Mouse (Mus musculus) forebrain, embryonic 16.5 days (tissue): ENCODE results near the gene Adora3. TPM values are rescaled to one million over a fixed set of nuclear protein-coding genes. Genes with fewer than 3 reads are reported as not detected.
A peak's percentile ranks its signal among the peaks of the same experiment; 100 is the strongest.

Experiments
- ATAC-seq: fragments of 200-750 bp; cut with Nextera tagmentation; 2 replicates; pipeline ENCODE4 v1.8.0; 2017; ENCODE audit warnings: mild to moderate bottlenecking, moderate library complexity
- H3K27ac ChIP-seq: fragments of 300-500 bp; sonication (generic); 2 replicates; pipeline ENCODE4 v1.5.1; 2014; ENCODE audit warnings: low read length, control low read depth
- H3K27me3 ChIP-seq: fragments of 300-500 bp; sonication (generic); replicated peaks from 2 replicates; pipeline ENCODE4 v1.6.1; 2014; ENCODE audit warnings: low read length; ENCODE audit not compliant: control insufficient read depth, insufficient read depth
- H3K36me3 ChIP-seq: fragments of 300-500 bp; sonication (generic); 2 replicates; pipeline ENCODE4 v1.6.1; 2014; ENCODE audit not compliant: control insufficient read depth, insufficient read depth
- H3K4me1 ChIP-seq: fragments of 300-500 bp; sonication (generic); replicated peaks from 2 replicates; pipeline ENCODE4 v1.6.1; 2014; ENCODE audit warnings: low read length; ENCODE audit not compliant: control insufficient read depth, insufficient read depth
- H3K4me2 ChIP-seq: fragments of 300-500 bp; sonication (generic); 2 replicates; pipeline ENCODE4 v1.6.1; 2014; ENCODE audit warnings: mild to moderate bottlenecking, low read length, control low read depth
- H3K4me3 ChIP-seq: fragments of 300-500 bp; sonication (generic); replicated peaks from 2 replicates; pipeline ENCODE4 v1.5.1; 2014; ENCODE audit warnings: mild to moderate bottlenecking, low read length, control low read depth
- H3K9ac ChIP-seq: fragments of 300-500 bp; sonication (generic); replicated peaks from 2 replicates; pipeline ENCODE4 v1.6.1; 2014; ENCODE audit warnings: low read depth, low read length, control low read depth
- H3K9me3 ChIP-seq: fragments of 300-500 bp; sonication (generic); 2 replicates; pipeline ENCODE4 v1.6.1; 2016; ENCODE audit warnings: low read length; ENCODE audit not compliant: control insufficient read depth
- WGBS: fragments of 180-500 bp; shearing (Covaris S2); extraction: QIAGEN DNeasy Blood & Tissue Kit; methylation state at CpG from one replicate; pipeline ENCODE4 v1.1.7; 2014; 5-methylcytosine and 5-hydroxymethylcytosine counted together
- polyA plus RNA-seq: library from polyadenylated mRNA; unstranded; fragments of >200 nt; fragmentation: Nextera tagmentation; extraction: Ambion mirVana; gene quantifications from 2 replicates; pipeline ENCODE4 v1.2.1, GENCODE M21; 2015

Adora3 gene
- polyA plus RNA-seq, 1 experiment from 2014 or later, result 0.11 TPM

GRCm38 (mm10) chr3:105896811-105897210 lies 26.2 kb downstream of the Adora3 start:
- no peaks in the 10 kb centered on the region for H3K4me1 ChIP-seq
- ATAC-seq, result no peak
- no peak overlapping the region for H3K4me2 ChIP-seq
- no peaks in the 10 kb centered on the region for H3K27me3 ChIP-seq
- H3K27ac ChIP-seq, result no peak overlapping the region
- no peak overlapping the region for H3K9ac ChIP-seq
- no peak overlapping the region for H3K4me3 ChIP-seq
- no peaks in the 10 kb centered on the region for H3K36me3 ChIP-seq
- no peaks in the 10 kb centered on the region for H3K9me3 ChIP-seq
- 76% methylated on average over 3 of the region's 3 CpGs for WGBS

GRCm38 (mm10) chr3:105898325-105898724 lies 27.7 kb downstream of the Adora3 start:
- ATAC-seq, result no peak
- Histone ChIP-seq H3K4me2 (no peak overlapping the region), H3K4me3 (no peak overlapping the region), H3K9me3 (no peaks in the 10 kb centered on the region), H3K4me1 (no peaks in the 10 kb centered on the region), H3K36me3 (no peaks in the 10 kb centered on the region), H3K27me3 (no peaks in the 10 kb centered on the region), H3K9ac (no peak overlapping the region), H3K27ac (no peak overlapping the region)
- 92% methylated on average over 2 of the region's 2 CpGs for WGBS

DNA sequence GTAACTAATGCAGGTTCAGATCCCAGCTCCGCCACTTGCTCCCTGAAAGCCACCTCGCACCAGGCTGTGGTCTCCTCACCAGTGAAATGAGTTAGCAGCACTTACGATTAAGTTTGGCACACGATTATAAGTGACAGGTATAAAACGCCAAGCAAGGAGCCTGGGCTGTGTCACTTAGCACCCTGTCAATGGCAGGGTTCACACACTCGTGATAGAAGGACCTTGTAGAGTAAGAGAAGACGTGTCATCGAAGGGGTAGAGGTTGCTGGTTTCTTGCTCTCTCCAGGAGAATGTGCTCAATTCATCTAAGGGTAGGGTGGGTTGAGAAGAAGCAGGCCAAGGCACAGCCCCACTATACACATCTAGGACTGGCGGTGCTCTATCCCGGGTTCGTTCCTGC lies 28.2 kb downstream of the Adora3 start:
- no peaks in the 10 kb centered on the region for H3K9me3 ChIP-seq
- no peak overlapping the region for H3K4me3 ChIP-seq
- H3K27ac ChIP-seq, result no peak overlapping the region
- H3K4me2 ChIP-seq, result no peak overlapping the region
- WGBS, result 94% methylated on average over 11 of the region's 11 CpGs
- no peaks in the 10 kb centered on the region for H3K4me1 ChIP-seq
- no peak overlapping the region for H3K9ac ChIP-seq
- no peaks in the 10 kb centered on the region for H3K27me3 ChIP-seq
- no peaks in the 10 kb centered on the region for H3K36me3 ChIP-seq
- ATAC-seq, result no peak

GRCm38 (mm10) chr3:105899394-105900147 lies 28.9 kb downstream of the Adora3 start:
- no peak overlapping the region for H3K4me2 ChIP-seq
- WGBS, result 38% methylated on average over 8 of the region's 8 CpGs

DNA sequence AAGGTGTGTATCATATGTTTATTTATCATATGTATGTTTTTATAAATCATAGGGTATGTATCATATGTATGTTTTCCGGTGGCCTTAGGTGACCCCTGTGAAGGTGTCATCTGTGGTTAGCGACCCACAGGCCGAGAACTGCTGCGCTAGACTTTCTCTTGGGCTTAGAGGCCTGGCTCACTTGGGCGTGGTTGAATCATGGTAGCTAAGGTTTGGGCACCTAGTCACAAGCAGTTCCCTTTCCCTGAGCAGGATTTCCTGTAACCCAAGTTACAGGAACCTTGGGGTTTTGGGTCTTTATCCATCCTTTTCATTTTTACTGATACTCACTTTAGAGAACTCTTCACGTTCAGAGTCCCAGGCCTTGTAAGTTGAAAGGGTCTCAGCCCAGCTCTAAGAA lies 29.6 kb downstream of the Adora3 start:
- Histone ChIP-seq H3K27ac (no peak overlapping the region), H3K4me3 (no peak overlapping the region), H3K9me3 (no peaks in the 10 kb centered on the region), H3K9ac (no peak overlapping the region), H3K4me1 (no peaks in the 10 kb centered on the region), H3K27me3 (no peaks in the 10 kb centered on the region), H3K36me3 (no peaks in the 10 kb centered on the region), H3K4me2 (no peak overlapping the region)
- no peak for ATAC-seq
- WGBS, result 79% methylated on average over 6 of the region's 6 CpGs

More at GRCm38 (mm10) chr3:105899394-105900147, 28.9 kb downstream of the Adora3 start:
- H3K4me3 ChIP-seq, result no peak overlapping the region
- no peaks in the 10 kb centered on the region for H3K4me1 ChIP-seq
- peak; percentile 75 for ATAC-seq
- H3K36me3 ChIP-seq, result no peaks in the 10 kb centered on the region
- H3K27ac ChIP-seq, result no peak overlapping the region
- H3K9ac ChIP-seq, result no peak overlapping the region
- no peaks in the 10 kb centered on the region for H3K27me3 ChIP-seq
- no peaks in the 10 kb centered on the region for H3K9me3 ChIP-seq

DNA sequence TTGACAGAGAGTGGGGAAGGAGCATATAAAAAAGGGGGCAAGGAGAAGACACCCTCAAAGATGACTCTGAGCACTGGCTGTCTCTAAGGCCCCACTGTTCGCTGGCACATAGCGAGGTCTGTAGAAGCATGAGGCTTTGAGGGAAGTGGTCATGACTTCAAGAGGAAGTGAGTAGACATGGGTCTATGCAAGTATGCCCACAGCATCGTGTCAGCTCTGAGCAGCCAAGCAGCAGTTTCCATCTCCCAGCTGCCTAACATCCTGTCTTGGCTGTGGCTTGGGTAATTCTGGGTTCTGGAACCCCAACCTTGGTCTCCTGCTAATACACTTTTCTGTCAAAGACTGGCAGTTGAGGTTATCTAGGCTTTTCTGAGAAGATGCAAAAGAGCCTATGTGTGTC lies 30.1 kb downstream of the Adora3 start:
- no peak for ATAC-seq

GRCm38 (mm10) chr3:105901468-105901867 lies 30.8 kb downstream of the Adora3 start:
- H3K9ac ChIP-seq, result no peak overlapping the region
- H3K4me1 ChIP-seq, result no peaks in the 10 kb centered on the region
- WGBS, result 80% methylated on average over 4 of the region's 4 CpGs
- no peaks in the 10 kb centered on the region for H3K36me3 ChIP-seq
- H3K4me2 ChIP-seq, result no peak overlapping the region
- no peak overlapping the region for H3K4me3 ChIP-seq
- H3K27me3 ChIP-seq, result no peaks in the 10 kb centered on the region
- H3K9me3 ChIP-seq, result no peaks in the 10 kb centered on the region
- H3K27ac ChIP-seq, result no peak overlapping the region
- no peak for ATAC-seq

More for the DNA sequence above, 30.1 kb downstream of the Adora3 start:
- Histone ChIP-seq H3K4me2 (no peak overlapping the region), H3K4me3 (no peak overlapping the region), H3K27me3 (no peaks in the 10 kb centered on the region), H3K9ac (no peak overlapping the region), H3K36me3 (no peaks in the 10 kb centered on the region), H3K27ac (no peak overlapping the region), H3K9me3 (no peaks in the 10 kb centered on the region), H3K4me1 (no peaks in the 10 kb centered on the region)
- 82% methylated on average over 3 of the region's 3 CpGs for WGBS

DNA sequence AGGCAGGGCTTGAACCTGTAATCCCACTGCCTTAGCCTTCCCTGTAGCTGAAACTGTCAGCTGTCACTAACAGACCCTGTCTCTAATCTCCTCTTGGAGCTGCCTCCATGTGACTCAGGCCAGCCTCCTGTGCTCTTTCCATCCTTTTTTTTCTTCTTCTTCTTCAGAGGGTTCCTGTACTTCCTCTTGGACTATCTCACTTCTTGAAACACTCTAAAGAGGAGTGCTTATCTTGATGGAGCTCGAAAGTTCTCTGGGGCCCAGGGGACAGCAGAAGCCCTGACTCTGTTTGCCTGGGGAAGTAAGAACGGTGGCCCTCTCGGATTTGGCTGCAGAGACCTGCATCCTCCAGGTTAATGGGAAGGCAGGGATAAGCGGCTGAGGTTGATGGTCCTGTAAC lies 33.6 kb downstream of the Adora3 start:
- Histone ChIP-seq H3K27ac (no peak overlapping the region), H3K27me3 (no peaks in the 10 kb centered on the region), H3K4me1 (no peaks in the 10 kb centered on the region), H3K4me2 (no peak overlapping the region), H3K9ac (no peak overlapping the region), H3K9me3 (no peaks in the 10 kb centered on the region), H3K4me3 (no peak overlapping the region), H3K36me3 (no peaks in the 10 kb centered on the region)
- ATAC-seq, result no peak
- 82% methylated on average over 4 of the region's 4 CpGs for WGBS

GRCm38 (mm10) chr3:105904721-105905120 lies 34.1 kb downstream of the Adora3 start:
- Histone ChIP-seq H3K27ac (no peak overlapping the region), H3K4me2 (no peak overlapping the region), H3K36me3 (no peaks in the 10 kb centered on the region), H3K9ac (no peak overlapping the region), H3K27me3 (no peaks in the 10 kb centered on the region), H3K4me1 (no peaks in the 10 kb centered on the region), H3K4me3 (no peak overlapping the region), H3K9me3 (no peaks in the 10 kb centered on the region)
- no peak for ATAC-seq
- WGBS, result 93% methylated on average over 9 of the region's 9 CpGs
